Mouse (Mus musculus) hindbrain, embryonic 12.5 days (tissue): ENCODE data around the gene Ybx1. TPM values are rescaled to one million over a fixed set of nuclear protein-coding genes. Genes with fewer than 3 reads are reported as not detected.

Experiments
- ATAC-seq: fragments of 200-750 bp; cut with Nextera tagmentation; 2 replicates; pipeline ENCODE4 v1.8.0; 2017; ENCODE audit warnings: moderate TSS enrichment; ENCODE audit not compliant: low FRiP score
- H3K27ac ChIP-seq: fragments of 300-500 bp; sonication (generic); 2 replicates; pipeline ENCODE4 v1.5.1; 2016; ENCODE audit warnings: mild to moderate bottlenecking
- H3K27me3 ChIP-seq: fragments of 300-500 bp; sonication (generic); 2 replicates; pipeline ENCODE4 v1.6.1; 2016; ENCODE audit warnings: mild to moderate bottlenecking
- H3K36me3 ChIP-seq: fragments of 300-500 bp; sonication (generic); 2 replicates; pipeline ENCODE4 v1.6.1; 2016; ENCODE audit warnings: mild to moderate bottlenecking
- H3K4me1 ChIP-seq: fragments of 300-500 bp; sonication (generic); 2 replicates; pipeline ENCODE4 v1.6.1; 2016
- H3K4me2 ChIP-seq: fragments of 300-500 bp; sonication (generic); replicated peaks from 2 replicates; pipeline ENCODE4 v1.6.1; 2016; ENCODE audit warnings: mild to moderate bottlenecking
- H3K4me3 ChIP-seq: fragments of 300-500 bp; sonication (generic); 2 replicates; pipeline ENCODE4 v1.5.1; 2016; ENCODE audit warnings: mild to moderate bottlenecking
- H3K9ac ChIP-seq: fragments of 300-500 bp; sonication (generic); 2 replicates; pipeline ENCODE4 v1.6.1; 2016; ENCODE audit warnings: mild to moderate bottlenecking, moderate library complexity
- H3K9me3 ChIP-seq: fragments of 300-500 bp; sonication (generic); replicated peaks from 2 replicates; pipeline ENCODE4 v1.6.1; 2016; ENCODE audit warnings: mild to moderate bottlenecking
- WGBS: fragments of 180-500 bp; shearing (Covaris S2); methylation state at CpG from one replicate; pipeline ENCODE4 v1.1.7; 2016; 5-methylcytosine and 5-hydroxymethylcytosine counted together
- polyA plus RNA-seq: library from polyadenylated mRNA; unstranded; fragments of >200 nt; fragmentation: Nextera tagmentation; extraction: Ambion mirVana; gene quantifications from 2 replicates; pipeline ENCODE4 v1.2.1, GENCODE M21; 2016

Ybx1 gene
- polyA plus RNA-seq, 1 experiment from 2014 or later = 1,173 TPM

DNA sequence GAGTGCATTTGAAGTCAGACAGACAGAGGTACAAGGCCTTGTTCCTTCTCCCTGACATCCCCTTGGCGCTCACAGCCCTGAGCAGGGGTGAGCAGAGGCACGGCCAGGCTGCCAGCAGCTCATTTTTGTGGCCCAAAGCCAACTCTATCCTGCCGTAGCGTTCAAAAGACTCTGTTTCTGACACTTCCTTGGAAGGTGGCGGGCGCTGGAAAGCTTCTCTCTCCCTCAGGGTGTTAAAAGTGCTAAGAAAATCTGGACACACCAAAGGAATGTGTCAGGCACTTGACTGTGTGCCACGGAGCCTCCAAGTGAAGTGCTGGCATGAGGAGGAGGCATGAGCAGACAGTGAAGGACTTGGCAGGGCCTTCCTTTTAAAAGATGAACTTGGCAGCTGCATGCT is 48.8 kb downstream of the Ybx1 start:
- H3K4me1 ChIP-seq = peaks cover 11% of the 10 kb centered on the region
- H3K36me3 ChIP-seq = peaks cover 53% of the 10 kb centered on the region
- no peak overlapping the region for H3K4me2 ChIP-seq
- H3K9me3 ChIP-seq = no peaks in the 10 kb centered on the region
- no peaks in the 10 kb centered on the region for H3K27me3 ChIP-seq
- ATAC-seq = no peak
- H3K27ac ChIP-seq = no peak overlapping the region
- H3K4me3 ChIP-seq = no peak overlapping the region
- 80% methylated on average over 7 of the region's 7 CpGs for WGBS
- no peak overlapping the region for H3K9ac ChIP-seq

DNA sequence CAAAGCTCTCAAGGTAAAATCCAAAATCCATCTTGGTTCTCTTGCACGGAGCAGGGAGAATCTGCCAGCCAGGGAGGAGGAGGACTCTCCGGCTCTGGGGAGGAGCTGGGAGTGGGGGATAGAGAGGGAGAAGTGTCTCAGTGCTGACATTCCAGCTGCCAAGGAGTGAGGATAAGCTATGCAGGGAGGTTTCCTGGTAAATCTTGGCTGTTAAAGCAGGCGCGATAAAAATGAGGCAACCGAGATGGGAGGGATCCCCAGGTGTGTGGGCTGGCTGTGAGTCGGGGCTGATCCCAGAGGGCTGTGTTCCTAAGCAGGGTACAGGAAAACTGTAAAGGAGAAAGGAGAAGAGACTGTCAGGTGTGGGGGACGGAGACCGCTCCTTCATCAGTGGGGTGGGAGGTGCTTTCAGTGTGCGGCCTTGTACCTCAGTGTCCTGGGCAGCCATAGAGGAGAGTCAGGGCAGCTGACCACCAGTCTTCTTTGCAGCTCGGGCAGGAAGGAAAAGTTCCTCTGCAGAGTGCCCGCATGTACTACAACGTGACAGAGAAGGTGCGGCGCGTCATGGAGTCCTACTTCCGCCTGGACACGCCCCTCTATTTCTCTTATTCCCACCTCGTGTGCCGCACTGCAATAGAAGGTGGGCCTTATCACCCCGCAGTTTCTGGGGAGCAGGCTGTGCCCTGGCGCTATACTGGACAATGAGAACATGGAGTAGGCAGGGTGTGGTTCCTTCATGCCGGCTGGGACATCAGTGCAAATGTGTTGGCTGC is 49.8 kb downstream of the Ybx1 start:
- WGBS = 83% methylated on average over 22 of the region's 22 CpGs
- H3K4me2 ChIP-seq = no peak overlapping the region
- peaks cover 11% of the 10 kb centered on the region for H3K4me1 ChIP-seq
- H3K27me3 ChIP-seq = no peaks in the 10 kb centered on the region
- H3K27ac ChIP-seq = no peak overlapping the region
- H3K36me3 ChIP-seq = peaks cover 57% of the 10 kb centered on the region
- H3K4me3 ChIP-seq = no peak overlapping the region
- H3K9ac ChIP-seq = no peak overlapping the region
- no peaks in the 10 kb centered on the region for H3K9me3 ChIP-seq
- no peak for ATAC-seq

DNA sequence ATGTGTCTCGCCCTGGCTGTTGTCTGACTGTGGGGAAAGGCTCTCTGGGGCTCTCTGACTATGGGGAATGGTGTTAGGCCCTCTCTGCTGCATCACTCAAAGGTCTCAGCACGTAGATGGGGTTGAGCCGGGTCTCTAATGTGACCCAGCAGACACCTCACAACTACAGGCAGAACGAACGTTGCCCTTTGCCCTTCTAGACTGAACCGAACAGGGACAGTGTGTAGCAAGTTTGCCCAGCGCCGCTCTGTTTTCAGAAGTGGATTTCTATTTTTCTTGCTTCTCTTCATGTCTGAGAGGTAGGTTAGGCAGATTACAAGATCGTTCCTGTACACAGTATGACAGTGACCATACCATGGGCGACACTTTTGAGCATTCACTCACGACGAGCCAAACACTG is 51.8 kb downstream of the Ybx1 start:
- Histone ChIP-seq H3K36me3 (peaks cover 52% of the 10 kb centered on the region), H3K4me1 (peaks cover 9% of the 10 kb centered on the region; the same call in 1 of the 2 replicates), H3K27me3 (no peaks in the 10 kb centered on the region), H3K4me3 (no peak overlapping the region), H3K4me2 (no peak overlapping the region), H3K9me3 (no peaks in the 10 kb centered on the region), H3K27ac (no peak overlapping the region), H3K9ac (no peak overlapping the region)
- ATAC-seq = no peak
- WGBS = 93% methylated on average over 12 of the region's 12 CpGs

DNA sequence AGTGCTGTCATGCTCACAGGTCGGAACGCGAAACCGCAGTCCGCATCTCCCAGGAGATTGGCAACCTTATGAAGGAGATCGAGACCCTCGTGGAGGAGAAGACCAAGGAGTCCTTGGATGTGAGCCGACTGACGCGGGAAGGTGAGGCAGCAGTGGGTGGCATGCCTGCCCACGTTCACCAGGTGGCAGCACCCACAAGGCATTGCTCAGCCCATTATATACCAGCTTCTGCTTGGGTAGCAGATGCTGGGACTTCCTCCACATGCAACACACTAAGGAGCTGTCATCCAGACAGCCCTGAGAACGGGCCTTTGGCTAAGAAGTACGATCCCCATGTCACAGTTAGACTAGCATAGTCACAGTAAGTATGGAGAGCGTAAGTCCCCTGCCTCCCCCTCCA is 52.7 kb downstream of the Ybx1 start:
- Histone ChIP-seq H3K4me3 (no peak overlapping the region), H3K4me2 (no peak overlapping the region), H3K27ac (no peak overlapping the region), H3K9ac (no peak overlapping the region), H3K27me3 (no peaks in the 10 kb centered on the region), H3K36me3 (peaks cover 55% of the 10 kb centered on the region), H3K4me1 (peaks cover 3% of the 10 kb centered on the region; the same call in 1 of the 2 replicates), H3K9me3 (no peaks in the 10 kb centered on the region)
- WGBS = 89% methylated on average over 14 of the region's 14 CpGs
- ATAC-seq = no peak

DNA sequence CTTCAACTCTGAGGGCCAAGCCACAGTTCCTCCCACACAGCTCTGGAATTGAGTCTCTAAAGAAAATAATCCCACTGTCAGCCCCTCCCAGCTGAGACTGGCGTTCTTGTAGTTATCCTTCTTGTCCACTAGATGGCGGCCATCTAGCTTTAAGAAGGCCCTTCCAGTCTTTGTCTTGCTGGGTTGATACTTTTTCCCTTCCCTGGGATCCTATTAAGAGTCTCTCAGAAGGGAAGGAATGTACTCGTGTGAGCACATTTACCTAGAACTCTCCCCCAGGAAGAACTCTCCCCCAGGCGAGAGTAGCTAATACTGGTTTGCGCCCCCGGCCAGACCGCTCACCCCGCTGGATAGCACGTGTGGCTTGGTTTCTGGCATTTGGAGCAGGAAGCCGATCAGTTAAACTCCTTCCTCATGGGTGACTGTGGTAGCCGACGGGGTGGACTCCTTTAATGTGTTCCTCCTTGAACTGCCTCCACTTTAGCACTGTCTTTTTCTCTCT is 55.2 kb downstream of the Ybx1 start:
- WGBS = 46% methylated on average over 12 of the region's 12 CpGs
- Histone ChIP-seq H3K27ac (peak overlapping the region; percentile 73; the same call in 1 of the 2 replicates), H3K9ac (peak overlapping the region; percentile 18; the same call in 1 of the 2 replicates)

DNA sequence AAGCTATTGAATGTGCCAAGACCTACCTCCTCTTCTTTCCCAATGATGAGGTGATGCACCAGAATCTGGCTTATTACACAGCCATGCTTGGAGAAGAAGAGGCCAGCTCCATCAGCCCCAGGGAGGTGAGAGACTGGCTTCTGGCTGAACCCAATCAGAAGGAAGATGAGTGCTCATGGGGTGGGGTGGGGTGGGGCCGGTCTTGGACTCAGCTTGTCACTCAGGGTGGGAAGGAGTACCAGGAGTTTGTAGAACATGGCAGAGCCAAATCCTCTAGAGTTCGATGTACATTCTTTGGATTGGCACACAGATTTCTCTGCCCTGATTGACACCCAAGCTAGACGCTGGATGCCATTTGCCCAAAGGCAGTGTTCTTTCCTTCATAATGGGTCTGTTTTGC is 55.7 kb downstream of the Ybx1 start:
- H3K36me3 ChIP-seq = peaks cover 31% of the 10 kb centered on the region
- H3K4me1 ChIP-seq = peaks cover 10% of the 10 kb centered on the region; the same call in 1 of the 2 replicates
- WGBS = 85% methylated on average over 3 of the region's 3 CpGs
- no peak overlapping the region for H3K4me3 ChIP-seq
- no peak overlapping the region for H3K4me2 ChIP-seq
- H3K27me3 ChIP-seq = no peaks in the 10 kb centered on the region
- H3K27ac ChIP-seq = no peak overlapping the region
- peak; percentile 33; the same call in 1 of the 2 replicates for ATAC-seq
- no peaks in the 10 kb centered on the region for H3K9me3 ChIP-seq
- H3K9ac ChIP-seq = no peak overlapping the region

More for the DNA sequence above, 55.2 kb downstream of the Ybx1 start:
- peak overlapping the region; percentile 13; the same call in 1 of the 2 replicates for H3K4me2 ChIP-seq
- no peaks in the 10 kb centered on the region for H3K9me3 ChIP-seq
- ATAC-seq = peak; percentile 44
- H3K4me1 ChIP-seq = peaks cover 6% of the 10 kb centered on the region; the same call in 1 of the 2 replicates
- H3K27me3 ChIP-seq = no peaks in the 10 kb centered on the region
- H3K4me3 ChIP-seq = no peak overlapping the region
- peaks cover 37% of the 10 kb centered on the region for H3K36me3 ChIP-seq

DNA sequence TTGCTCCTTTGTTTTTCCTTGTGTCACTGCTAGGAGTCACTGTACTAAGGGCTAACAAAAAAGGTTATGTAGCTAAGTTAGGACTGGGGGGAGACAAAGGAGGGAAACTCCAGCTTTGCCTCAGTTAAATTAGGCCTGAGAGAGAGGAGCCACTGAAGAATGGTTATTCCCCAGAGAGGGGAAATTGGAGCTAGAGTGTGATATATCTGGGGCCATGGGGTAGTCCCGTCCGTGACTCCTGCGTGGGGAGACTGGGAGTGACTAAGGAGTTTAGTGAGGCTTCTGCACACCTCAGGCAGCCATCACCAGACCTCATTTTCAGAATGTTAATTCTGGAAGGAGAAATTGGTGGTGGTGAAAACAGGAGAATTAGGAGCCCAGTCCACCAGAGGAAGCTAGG is 60.1 kb downstream of the Ybx1 start:
- no peak for ATAC-seq
- Histone ChIP-seq H3K27ac (no peak overlapping the region), H3K9me3 (no peaks in the 10 kb centered on the region), H3K36me3 (peaks cover 5% of the 10 kb centered on the region), H3K4me1 (peaks cover 16% of the 10 kb centered on the region), H3K9ac (peak overlapping the region; percentile 84; the same call in 1 of the 2 replicates), H3K4me3 (peak overlapping the region; percentile 92), H3K4me2 (peak overlapping the region; percentile 98), H3K27me3 (no peaks in the 10 kb centered on the region)
- 62% methylated on average over 3 of the region's 3 CpGs for WGBS

DNA sequence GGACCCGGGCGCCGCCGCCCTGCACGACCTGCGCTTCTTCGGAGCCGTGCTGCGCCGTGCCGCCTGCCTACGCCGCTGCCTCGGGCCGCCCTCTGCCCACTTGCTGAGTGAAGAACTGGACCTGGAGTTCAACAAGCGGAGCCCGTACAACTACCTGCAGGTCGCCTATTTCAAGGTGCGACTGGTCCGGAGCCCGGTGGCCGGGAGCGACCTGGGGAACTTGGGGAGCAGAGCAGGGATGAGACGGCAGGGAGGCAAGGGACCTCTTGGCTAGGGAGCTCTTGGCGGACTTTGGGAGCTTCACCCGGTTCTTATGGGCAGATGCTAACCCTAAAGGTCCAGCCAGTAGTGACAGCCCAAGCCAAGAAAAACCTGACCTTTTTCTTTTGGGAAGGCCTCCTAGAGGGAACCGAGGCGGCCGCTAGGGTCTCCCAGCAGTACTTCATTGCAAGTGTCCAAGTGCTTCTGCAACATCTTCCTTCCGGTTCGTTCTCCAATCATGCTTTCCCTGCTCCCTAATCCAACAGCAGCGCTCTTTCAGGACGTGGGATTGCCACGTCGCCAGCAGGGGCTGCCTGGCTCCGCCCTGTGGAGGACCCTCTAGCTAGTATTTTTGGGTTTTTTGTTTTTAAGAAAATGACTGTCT is 61.0 kb downstream of the Ybx1 start:
- Histone ChIP-seq H3K36me3 (peaks cover 8% of the 10 kb centered on the region), H3K4me1 (peaks cover 15% of the 10 kb centered on the region), H3K27ac (peak overlapping the region; percentile 55; the same call in 1 of the 2 replicates), H3K9me3 (no peaks in the 10 kb centered on the region), H3K27me3 (no peaks in the 10 kb centered on the region), H3K9ac (peak overlapping the region; percentile 84), H3K4me2 (peak overlapping the region; percentile 98), H3K4me3 (peak overlapping the region; percentile 92)
- peak; percentile 56; the same call in 1 of the 2 replicates for ATAC-seq
- under 1% methylated on average over 36 of the region's 36 CpGs for WGBS

DNA sequence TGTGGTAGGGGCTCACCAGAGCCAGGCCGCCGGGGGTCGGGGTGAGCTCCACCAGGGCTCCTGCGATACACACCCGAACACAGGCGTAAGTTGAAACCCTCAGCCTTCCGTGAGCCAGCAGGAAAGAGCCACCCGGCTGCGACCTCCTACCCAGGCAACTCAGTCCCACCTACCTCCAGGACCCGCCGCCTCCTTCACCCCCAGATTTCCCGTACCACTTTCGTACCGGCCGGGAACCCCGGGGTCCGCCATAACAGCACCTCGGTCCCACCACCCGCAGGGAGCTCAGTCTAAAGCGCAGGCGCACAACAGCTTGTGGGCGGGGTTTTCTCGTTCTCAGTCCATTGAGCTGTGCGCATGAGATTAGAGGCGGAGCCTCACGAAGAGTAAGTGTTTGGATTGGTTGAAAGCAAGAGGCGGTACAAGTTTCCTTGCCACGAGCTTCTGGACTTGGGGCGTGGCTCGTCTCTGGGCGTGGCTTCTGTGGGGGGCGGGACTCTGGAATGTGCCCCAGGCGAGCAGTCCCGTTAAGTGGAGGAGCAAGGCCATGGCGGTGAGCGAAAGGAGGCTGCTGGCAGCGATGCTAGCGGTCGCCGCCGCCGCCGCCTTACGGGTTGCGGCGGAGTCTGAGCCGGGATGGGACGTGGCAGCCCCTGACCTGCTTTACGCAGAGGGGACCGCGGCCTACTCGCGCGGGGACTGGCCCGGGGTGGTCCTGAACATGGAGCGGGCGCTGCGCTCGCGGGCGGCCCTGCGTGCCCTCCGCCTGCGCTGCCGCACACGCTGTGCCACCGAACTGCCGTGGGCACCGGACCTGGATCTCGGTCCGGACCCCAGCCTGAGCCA is 61.8 kb downstream of the Ybx1 start, which contains the start of the genes AU022252 and P3h1:
Gene AU022252, minus strand, starts transcription at position 303 of the 846 bp plus-strand sequence.
Gene P3h1, plus strand, starts transcription at position 506 of the 846 bp plus-strand sequence.
- Histone ChIP-seq H3K4me1 (peaks cover 15% of the 10 kb centered on the region), H3K27me3 (no peaks in the 10 kb centered on the region), H3K36me3 (peaks cover 12% of the 10 kb centered on the region), H3K4me3 (peak within 1 kb of the TSS; percentile 92), H3K4me2 (peak within 1 kb of the TSS; percentile 98), H3K27ac (peak within 1 kb of the TSS; percentile 55), H3K9ac (peak within 1 kb of the TSS; percentile 84), H3K9me3 (no peaks in the 10 kb centered on the region)
- 1% methylated on average over 71 of the region's 71 CpGs for WGBS
- ATAC-seq = peak; percentile 97
